ENCODE assay signal across 31 mouse cellular contexts in genomic region chr1:133861028-133861427, GRCm38 (mm10). TPM values are rescaled to one million over a fixed set of nuclear protein-coding genes. Genes with fewer than 3 reads are reported as not detected.
"Had no signal": no experiment of that assay in that cellular context is flagged by ENCODE, and none has a peak within 500 bp of the region (broad histone marks: within the 10 kb centered on the region; RNA-seq: fewer than 3 reads in every experiment).

No protein-coding gene starts in this region.

- H3K9me3 ChIP-seq: heart, embryonic 12.5 days; heart, embryonic 13.5 days; heart, embryonic 15.5 days; hindbrain, embryonic 10.5 days; hindbrain, embryonic 13.5 days; hindbrain, embryonic 15.5 days; intestine, embryonic 15.5 days; kidney, embryonic 15.5 days had no signal

- DNase-seq: heart, postnatal 10 days; heart, postnatal 14 days; heart, postnatal 36 days; heart, postnatal 4 days; kidney, adult 11 months; kidney, adult 18-20 months; kidney, adult 2 months; kidney, adult 8-10 months; kidney, adult 9 months; kidney, postnatal 10 days; kidney, postnatal 14 days; kidney, postnatal 25 days; kidney, postnatal 36 days; kidney, postnatal 4 days; layer of hippocampus, adult 9-11 months; layer of hippocampus, postnatal 36 days had no signal

- H3K36me3 ChIP-seq: heart, embryonic 12.5 days; heart, embryonic 13.5 days; heart, embryonic 15.5 days; hindbrain, embryonic 10.5 days; hindbrain, embryonic 12.5 days; hindbrain, embryonic 13.5 days; hindbrain, embryonic 15.5 days; intestine, embryonic 15.5 days; kidney, embryonic 15.5 days had no signal

- H3K4me3 ChIP-seq: heart, embryonic 12.5 days; heart, embryonic 13.5 days; heart, embryonic 15.5 days; hindbrain, embryonic 10.5 days; hindbrain, embryonic 12.5 days; hindbrain, embryonic 13.5 days; hindbrain, embryonic 15.5 days; intestine, embryonic 15.5 days; kidney, embryonic 15.5 days; layer of hippocampus, adult 2 months; left cerebral cortex, adult 2 months had no signal

- H3K27ac ChIP-seq: heart, embryonic 15.5 days; hindbrain, embryonic 12.5 days; hindbrain, embryonic 13.5 days; hindbrain, embryonic 14.5 days; hindbrain, embryonic 15.5 days; hindbrain, postnatal 0 days; intestine, embryonic 15.5 days; layer of hippocampus, adult 2 months; left cerebral cortex, adult 2 months had no signal

- H3K27me3 ChIP-seq: heart, embryonic 12.5 days; heart, embryonic 15.5 days; hindbrain, embryonic 15.5 days; intestine, embryonic 15.5 days; kidney, embryonic 15.5 days had no signal

RNA-seq across cellular contexts. Expression of gene Optc, which starts 46.8 kb away (rescaled TPM):
- polyA plus RNA-seq: inflammation-experienced regulatory T-cells, adult 6 months; kidney, embryonic 14.5 days had no signal
